Mouse (Mus musculus) lung, embryonic 14.5 days (tissue): Measurements from ENCODE around the gene Prcd. TPM values are rescaled to one million over a fixed set of nuclear protein-coding genes. Genes with fewer than 3 reads are reported as not detected.

ENCODE experiments used
- ATAC-seq: fragments of 200-750 bp; cut with Nextera tagmentation; 2 replicates; pipeline ENCODE4 v1.8.0; 2017; ENCODE audit warnings: mild to moderate bottlenecking, moderate TSS enrichment, moderate library complexity; ENCODE audit not compliant: insufficient read depth
- DNase-seq: peaks from one replicate; pipeline ENCODE4 v3.0.0-alpha.2; 2015
- H3K27ac ChIP-seq: fragments of 300-500 bp; sonication (generic); 2 replicates; pipeline ENCODE4 v1.5.1; 2014; ENCODE audit warnings: low read depth, mild to moderate bottlenecking, moderate library complexity
- H3K27me3 ChIP-seq: fragments of 300-500 bp; sonication (generic); 2 replicates; pipeline ENCODE4 v1.6.1; 2014; ENCODE audit warnings: low read length, control low read depth; ENCODE audit not compliant: insufficient read depth
- H3K36me3 ChIP-seq: fragments of 300-500 bp; sonication (generic); 2 replicates; pipeline ENCODE4 v1.6.1; 2014; ENCODE audit warnings: control low read depth; ENCODE audit not compliant: insufficient read depth
- H3K4me1 ChIP-seq: fragments of 300-500 bp; sonication (generic); 2 replicates; pipeline ENCODE4 v1.6.1; 2014; ENCODE audit warnings: antibody characterized with exemption, control low read depth; ENCODE audit not compliant: insufficient read depth
- H3K4me2 ChIP-seq: fragments of 300-500 bp; sonication (generic); 2 replicates; pipeline ENCODE4 v1.6.1; 2014; ENCODE audit warnings: mild to moderate bottlenecking
- H3K4me3 ChIP-seq: fragments of 300-500 bp; sonication (generic); 2 replicates; pipeline ENCODE4 v1.5.1; 2014; ENCODE audit warnings: low read depth, low read length
- H3K9ac ChIP-seq: fragments of 300-500 bp; sonication (generic); 2 replicates; pipeline ENCODE4 v1.6.1; 2014
- H3K9me3 ChIP-seq: fragments of 300-500 bp; sonication (generic); 2 replicates; pipeline ENCODE4 v1.6.1; 2016; ENCODE audit warnings: low read depth, low read length, control low read depth
- CTCF ChIP-seq: IDR thresholded peaks from 2 replicates; pipeline ENCODE4 v1.5.1; 2016; ENCODE audit warnings: antibody characterized with exemption, low read depth
- WGBS: fragments of 180-500 bp; shearing (Covaris S2); extraction: QIAGEN DNeasy Blood & Tissue Kit; methylation state at CpG from one replicate; pipeline ENCODE4 v1.1.7; 2014; 5-methylcytosine and 5-hydroxymethylcytosine counted together
- polyA plus RNA-seq: library from polyadenylated mRNA; unstranded; fragments of >200 nt; fragmentation: Nextera tagmentation; extraction: Ambion mirVana; gene quantifications from 2 replicates; pipeline ENCODE4 v1.2.1, GENCODE M21; 2014

Gene Prcd
- polyA plus RNA-seq, 1 experiment from 2014 or later, result 1.6 TPM

GRCm38 (mm10) chr11:116669316-116669715, 16.0 kb downstream of the Prcd start:
- peaks cover 19% of the 10 kb centered on the region for H3K36me3 ChIP-seq
- no peak for ATAC-seq
- 3% methylated on average over 5 of the region's 5 CpGs for WGBS
- no peak overlapping the region for H3K4me2 ChIP-seq
- H3K4me1 ChIP-seq, result peaks cover 10% of the 10 kb centered on the region; the same call in 1 of the 2 replicates
- no peaks in the 10 kb centered on the region for H3K9me3 ChIP-seq
- no peak overlapping the region for H3K27ac ChIP-seq
- H3K4me3 ChIP-seq, result no peak overlapping the region
- no peak for DNase-seq
- TF ChIP-seq CTCF, result no peak
- H3K9ac ChIP-seq, result no peak overlapping the region
- H3K27me3 ChIP-seq, result no peaks in the 10 kb centered on the region

GRCm38 (mm10) chr11:116669787-116670365, 16.5 kb downstream of the Prcd start:
- Histone ChIP-seq H3K36me3 (peaks cover 24% of the 10 kb centered on the region), H3K4me2 (no peak overlapping the region), H3K4me3 (no peak overlapping the region), H3K27me3 (no peaks in the 10 kb centered on the region), H3K27ac (no peak overlapping the region), H3K4me1 (peaks cover 10% of the 10 kb centered on the region; the same call in 1 of the 2 replicates), H3K9ac (no peak overlapping the region), H3K9me3 (no peaks in the 10 kb centered on the region)
- WGBS, result 28% methylated on average over 13 of the region's 13 CpGs
- ATAC-seq, result no peak
- no peak for TF ChIP-seq CTCF
- DNase-seq, result no peak

- no peak overlapping the region for H3K4me3 ChIP-seq
- peaks cover 8% of the 10 kb centered on the region; the same call in 1 of the 2 replicates for H3K4me1 ChIP-seq
- no peak overlapping the region for H3K27ac ChIP-seq
- DNase-seq (no peak), ATAC-seq (no peak)
- H3K4me2 ChIP-seq, result 0 out of 2 replicates have a peak overlapping the region, but pooled peaks have one; percentile 86
- no peak overlapping the region for H3K9ac ChIP-seq
- H3K36me3 ChIP-seq, result peaks cover 29% of the 10 kb centered on the region
- TF ChIP-seq CTCF, result no peak
- H3K27me3 ChIP-seq, result no peaks in the 10 kb centered on the region
- H3K9me3 ChIP-seq, result no peaks in the 10 kb centered on the region
- 74% methylated on average over 7 of the region's 7 CpGs for WGBS
Measured at GRCm38 (mm10) chr11:116670386-116670785, 17.1 kb downstream of the Prcd start.

- peak; percentile 74 for TF ChIP-seq CTCF
- Histone ChIP-seq H3K27me3 (no peaks in the 10 kb centered on the region), H3K9ac (peak overlapping the region; percentile 98), H3K36me3 (peaks cover 38% of the 10 kb centered on the region), H3K27ac (peak overlapping the region; percentile 79), H3K4me1 (peaks cover 4% of the 10 kb centered on the region; the same call in 1 of the 2 replicates), H3K4me2 (peak overlapping the region; percentile 86), H3K9me3 (no peaks in the 10 kb centered on the region), H3K4me3 (peak overlapping the region; percentile 92)
- DNase-seq (peak; percentile 99), ATAC-seq (peak; percentile 86)
- WGBS, result under 1% methylated on average over 45 of the region's 45 CpGs
Measured at GRCm38 (mm10) chr11:116671112-116671844, 17.9 kb downstream of the Prcd start.

- H3K9ac ChIP-seq, result peak overlapping the region; percentile 98
- peak overlapping the region; percentile 86 for H3K4me2 ChIP-seq
- peak overlapping the region; percentile 79 for H3K27ac ChIP-seq
- no peaks in the 10 kb centered on the region for H3K9me3 ChIP-seq
- H3K4me1 ChIP-seq, result peaks cover 4% of the 10 kb centered on the region; the same call in 1 of the 2 replicates
- H3K27me3 ChIP-seq, result no peaks in the 10 kb centered on the region
- under 1% methylated on average over 24 of the region's 24 CpGs for WGBS
- DNase-seq (peak; percentile 23), ATAC-seq (no peak; the same call in 1 of the 2 replicates)
- H3K36me3 ChIP-seq, result peaks cover 45% of the 10 kb centered on the region
- H3K4me3 ChIP-seq, result peak overlapping the region; percentile 92
- TF ChIP-seq CTCF, result no peak
Measured at GRCm38 (mm10) chr11:116671845-116672434, 18.6 kb downstream of the Prcd start.

GRCm38 (mm10) chr11:116672595-116672994, 19.3 kb downstream of the Prcd start:
- peaks cover 49% of the 10 kb centered on the region for H3K36me3 ChIP-seq
- WGBS, result 12% methylated on average over 7 of the region's 7 CpGs
- no peaks in the 10 kb centered on the region for H3K27me3 ChIP-seq
- no peak overlapping the region for H3K27ac ChIP-seq
- TF ChIP-seq CTCF, result no peak
- H3K9ac ChIP-seq, result peak overlapping the region; percentile 98
- H3K9me3 ChIP-seq, result no peaks in the 10 kb centered on the region
- peak overlapping the region; percentile 92 for H3K4me3 ChIP-seq
- peak; percentile 17 for DNase-seq
- peaks cover 4% of the 10 kb centered on the region; the same call in 1 of the 2 replicates for H3K4me1 ChIP-seq
- peak overlapping the region; percentile 86 for H3K4me2 ChIP-seq
- ATAC-seq, result no peak

GRCm38 (mm10) chr11:116673410-116673809, 20.1 kb downstream of the Prcd start:
- H3K9ac ChIP-seq, result peak overlapping the region; percentile 98
- peak overlapping the region; percentile 92 for H3K4me3 ChIP-seq
- H3K9me3 ChIP-seq, result no peaks in the 10 kb centered on the region
- no peaks in the 10 kb centered on the region for H3K27me3 ChIP-seq
- H3K4me1 ChIP-seq, result peaks cover 4% of the 10 kb centered on the region; the same call in 1 of the 2 replicates
- peaks cover 51% of the 10 kb centered on the region for H3K36me3 ChIP-seq
- no peak for TF ChIP-seq CTCF
- ATAC-seq, result no peak
- H3K4me2 ChIP-seq, result peak overlapping the region; percentile 86
- WGBS, result 79% methylated on average over 2 of the region's 2 CpGs
- no peak for DNase-seq
- H3K27ac ChIP-seq, result no peak overlapping the region
